Mouse (Mus musculus) neural tube, embryonic 14.5 days (tissue): Measurements from ENCODE around the gene Ptms. TPM values are rescaled to one million over a fixed set of nuclear protein-coding genes. Genes with fewer than 3 reads are reported as not detected.

Experiments used
- ATAC-seq: fragments of 200-750 bp; cut with Nextera tagmentation; 2 replicates; pipeline ENCODE4 v1.8.0; 2017; ENCODE audit warnings: low read depth, mild to moderate bottlenecking, moderate TSS enrichment, moderate library complexity
- H3K27ac ChIP-seq: fragments of 300-500 bp; sonication (generic); 2 replicates; pipeline ENCODE4 v1.5.1; 2014; ENCODE audit warnings: low read depth, mild to moderate bottlenecking, control low read depth, low read length, moderate library complexity, mixed read lengths
- H3K27me3 ChIP-seq: fragments of 300-500 bp; sonication (generic); 2 replicates; pipeline ENCODE4 v1.6.1; 2014; ENCODE audit warnings: low read length; ENCODE audit not compliant: control insufficient read depth, insufficient read depth
- H3K36me3 ChIP-seq: fragments of 300-500 bp; sonication (generic); 2 replicates; pipeline ENCODE4 v1.6.1; 2014; ENCODE audit warnings: low read length, mixed read lengths; ENCODE audit not compliant: control insufficient read depth, insufficient read depth
- H3K4me1 ChIP-seq: fragments of 300-500 bp; sonication (generic); 2 replicates; pipeline ENCODE4 v1.6.1; 2014; ENCODE audit warnings: low read length; ENCODE audit not compliant: control insufficient read depth, insufficient read depth
- H3K4me2 ChIP-seq: fragments of 300-500 bp; sonication (generic); 2 replicates; pipeline ENCODE4 v1.6.1; 2014; ENCODE audit warnings: mild to moderate bottlenecking, low read depth, low read length, control low read depth
- H3K4me3 ChIP-seq: fragments of 300-500 bp; sonication (generic); 2 replicates; pipeline ENCODE4 v1.5.1; 2014; ENCODE audit warnings: low read depth, low read length, control low read depth, mixed read lengths
- H3K9ac ChIP-seq: fragments of 300-500 bp; sonication (generic); replicated peaks from 2 replicates; pipeline ENCODE4 v1.6.1; 2014; ENCODE audit warnings: low read depth, mild to moderate bottlenecking, control low read depth, low read length, mixed read lengths
- H3K9me3 ChIP-seq: fragments of 300-500 bp; sonication (generic); 2 replicates; pipeline ENCODE4 v1.6.1; 2016; ENCODE audit warnings: low read length; ENCODE audit not compliant: control insufficient read depth
- WGBS: fragments of 180-500 bp; shearing (Covaris S2); extraction: QIAGEN DNeasy Blood & Tissue Kit; methylation state at CpG from one replicate; pipeline ENCODE4 v1.1.7; 2014; 5-methylcytosine and 5-hydroxymethylcytosine counted together
- polyA plus RNA-seq: library from polyadenylated mRNA; unstranded; fragments of >200 nt; fragmentation: Nextera tagmentation; extraction: Ambion mirVana; gene quantifications from 2 replicates; pipeline ENCODE4 v1.2.1, GENCODE M21; 2014

Ptms gene
- polyA plus RNA-seq, 1 experiment from 2014 or later: 664 TPM

DNA sequence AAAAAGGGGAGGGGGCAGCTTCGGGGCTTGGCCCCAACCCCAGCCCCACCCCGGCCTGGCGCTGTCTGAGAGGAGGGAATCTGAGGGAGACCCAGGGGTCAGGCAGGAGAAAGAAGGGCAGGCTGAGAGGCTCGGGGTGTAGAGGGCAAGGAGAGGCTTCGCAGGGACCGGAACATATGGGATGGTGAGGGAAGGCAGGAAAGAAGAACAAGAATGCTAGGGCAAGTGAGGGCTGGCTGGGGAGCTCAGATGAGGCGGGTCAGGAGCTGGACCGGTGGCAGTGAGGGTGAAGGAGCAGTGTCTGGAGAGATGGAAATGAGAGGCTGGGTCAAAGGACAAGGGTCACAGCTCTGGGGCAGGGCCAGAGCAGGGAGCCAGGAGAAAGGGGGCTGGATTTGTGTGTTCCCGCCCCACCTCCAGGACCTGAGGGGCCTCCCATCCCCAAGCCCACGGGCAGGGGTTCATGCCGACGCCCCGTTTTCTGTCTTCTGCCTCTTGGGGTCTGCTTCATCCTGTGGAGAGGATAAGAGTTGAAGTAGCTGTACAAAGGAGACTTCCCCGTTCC, 6.1 kb downstream of the Ptms start:
- WGBS: 73% methylated on average over 14 of the region's 14 CpGs
- no peak overlapping the region for H3K4me3 ChIP-seq
- no peaks in the 10 kb centered on the region for H3K27me3 ChIP-seq
- no peak for ATAC-seq
- H3K4me2 ChIP-seq: no peak overlapping the region
- no peak overlapping the region for H3K9ac ChIP-seq
- H3K4me1 ChIP-seq: peaks cover 28% of the 10 kb centered on the region
- no peaks in the 10 kb centered on the region for H3K9me3 ChIP-seq
- peaks cover 21% of the 10 kb centered on the region for H3K36me3 ChIP-seq
- H3K27ac ChIP-seq: no peak overlapping the region

DNA sequence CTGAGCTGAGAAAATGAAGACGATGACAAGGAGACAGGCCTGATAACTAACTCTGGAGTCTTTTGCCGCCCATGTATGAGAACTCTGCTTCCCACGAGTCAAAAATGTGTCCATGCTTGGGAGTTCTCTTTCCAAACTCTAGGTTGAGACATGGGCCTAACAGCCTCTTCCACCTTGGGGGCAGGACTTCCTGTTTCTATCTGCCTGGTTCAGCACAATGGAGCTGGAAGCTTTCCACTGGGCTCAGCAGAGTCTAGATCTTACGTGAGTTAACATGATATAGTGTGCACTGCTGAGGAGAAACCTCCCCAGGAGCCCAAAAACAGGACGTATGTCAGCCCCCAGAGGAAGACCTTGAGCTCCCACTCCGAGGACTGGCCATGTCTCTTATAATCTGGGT, 6.7 kb downstream of the Ptms start:
- Histone ChIP-seq H3K9ac (no peak overlapping the region), H3K9me3 (no peaks in the 10 kb centered on the region), H3K4me2 (no peak overlapping the region), H3K4me1 (peaks cover 26% of the 10 kb centered on the region), H3K36me3 (peaks cover 21% of the 10 kb centered on the region), H3K27ac (peak overlapping the region; percentile 12; the same call in 1 of the 2 replicates), H3K4me3 (no peak overlapping the region), H3K27me3 (no peaks in the 10 kb centered on the region)
- ATAC-seq: no peak
- WGBS: 69% methylated on average over 6 of the region's 6 CpGs

- Histone ChIP-seq H3K4me2 (no peak within 1 kb of the TSS), H3K9me3 (no peaks in the 10 kb centered on the region), H3K27me3 (no peaks in the 10 kb centered on the region), H3K27ac (0 out of 2 replicates have a peak within 1 kb of the TSS, but pooled peaks have one; percentile 28), H3K4me1 (peaks cover 25% of the 10 kb centered on the region), H3K4me3 (no peak within 1 kb of the TSS), H3K9ac (no peak within 1 kb of the TSS), H3K36me3 (peaks cover 21% of the 10 kb centered on the region)
- ATAC-seq: no peak
- 29% methylated on average over 7 of the region's 13 CpGs for WGBS
These were observed 8.2 kb downstream of the Ptms start, which contains the start of gene Lag3 for GRCm38 (mm10) chr6:124911533-124912218. Lag3 (minus strand) TSS chr6:124911705.

DNA sequence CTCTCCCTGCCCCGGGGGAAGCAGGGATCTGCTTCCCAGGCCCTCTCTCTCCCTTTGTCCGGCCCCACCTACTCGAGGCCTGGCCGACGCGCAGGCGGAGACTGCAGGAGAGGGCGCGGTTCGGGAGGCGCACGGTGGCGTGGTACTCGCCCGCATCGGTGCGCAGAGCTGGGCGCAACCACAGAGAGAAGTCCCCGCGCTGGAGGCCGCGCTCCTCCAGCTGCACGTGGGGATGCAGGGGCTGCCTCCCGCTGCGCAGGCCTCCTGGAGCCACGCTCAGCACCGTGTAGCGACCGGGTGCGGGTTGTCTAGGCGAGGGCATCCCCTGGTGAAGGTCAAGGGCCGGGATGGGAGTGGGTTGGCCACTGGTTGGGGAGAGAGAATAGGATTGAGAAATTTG, 9.9 kb downstream of the Ptms start:
- Histone ChIP-seq H3K4me3 (no peak overlapping the region), H3K9me3 (no peaks in the 10 kb centered on the region), H3K27ac (no peak overlapping the region), H3K4me1 (peaks cover 21% of the 10 kb centered on the region), H3K36me3 (peaks cover 21% of the 10 kb centered on the region), H3K9ac (peak overlapping the region; percentile 28; the same call in 1 of the 2 replicates), H3K4me2 (peak overlapping the region; percentile 27; the same call in 1 of the 2 replicates), H3K27me3 (no peaks in the 10 kb centered on the region)
- ATAC-seq: peak; percentile 9; the same call in 1 of the 2 replicates
- WGBS: under 1% methylated on average over 32 of the region's 32 CpGs

- Histone ChIP-seq H3K9me3 (no peaks in the 10 kb centered on the region), H3K4me2 (no peak overlapping the region), H3K27me3 (no peaks in the 10 kb centered on the region), H3K9ac (no peak overlapping the region), H3K4me3 (no peak overlapping the region), H3K27ac (no peak overlapping the region), H3K4me1 (peaks cover 23% of the 10 kb centered on the region; the same call in 1 of the 2 replicates), H3K36me3 (peaks cover under 1% of the 10 kb centered on the region; the same call in 1 of the 2 replicates)
- ATAC-seq: no peak
- 81% methylated on average over 1 of the region's 1 CpGs for WGBS
These were observed 12.1 kb downstream of the Ptms start for GRCm38 (mm10) chr6:124907767-124908166.

DNA sequence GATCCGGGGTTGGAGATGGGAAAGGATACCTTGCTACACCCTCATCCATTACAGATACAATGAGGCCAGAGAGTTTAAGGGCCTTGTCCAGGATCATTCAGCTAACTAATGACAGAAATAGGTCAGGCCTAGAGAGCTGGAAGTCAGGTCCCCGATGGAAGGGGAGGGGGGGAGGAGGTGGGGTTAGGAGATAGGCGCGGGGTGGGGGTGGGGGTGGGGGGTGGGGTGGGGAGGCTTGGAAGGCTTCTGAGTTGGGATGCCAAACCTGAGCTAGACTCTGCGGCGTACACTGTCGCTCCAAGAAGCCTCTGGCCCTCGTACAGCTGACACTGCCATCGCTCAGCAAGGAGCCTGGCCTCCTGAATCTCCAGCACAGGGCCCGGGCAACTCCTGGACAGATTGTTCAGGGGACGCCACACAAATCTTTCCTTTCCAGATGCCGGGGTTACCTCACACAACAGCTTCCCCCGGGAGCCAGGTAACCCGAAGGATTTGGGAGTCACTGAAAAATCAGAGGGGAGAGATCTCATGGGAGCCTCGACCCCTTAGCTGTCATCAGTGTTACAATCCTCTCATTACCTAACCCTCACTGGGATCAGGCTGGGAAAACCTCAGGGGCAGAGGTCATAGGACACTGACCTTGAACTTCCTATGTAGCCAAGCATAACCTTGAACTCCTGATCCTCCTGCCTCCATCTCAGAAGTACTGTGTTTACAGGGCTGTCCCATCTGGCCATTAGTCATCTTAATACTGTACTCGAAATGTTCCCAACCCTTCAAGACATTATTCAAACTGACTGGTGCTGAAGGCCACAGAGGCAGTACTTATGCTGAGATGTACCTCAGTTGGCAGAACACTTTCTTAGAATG, 14.7 kb downstream of the Ptms start:
- peak overlapping the region; percentile 68 for H3K9ac ChIP-seq
- WGBS: 35% methylated on average over 16 of the region's 16 CpGs
- H3K9me3 ChIP-seq: no peaks in the 10 kb centered on the region
- H3K4me2 ChIP-seq: peak overlapping the region; percentile 77
- peak overlapping the region; percentile 100 for H3K27ac ChIP-seq
- H3K27me3 ChIP-seq: no peaks in the 10 kb centered on the region
- H3K36me3 ChIP-seq: no peaks in the 10 kb centered on the region
- H3K4me1 ChIP-seq: peaks cover 20% of the 10 kb centered on the region; the same call in 1 of the 2 replicates
- no peak overlapping the region for H3K4me3 ChIP-seq
- ATAC-seq: no peak

- peak; percentile 76 for ATAC-seq
- Histone ChIP-seq H3K36me3 (no peaks in the 10 kb centered on the region), H3K9ac (peak overlapping the region; percentile 68)
These were observed 15.5 kb downstream of the Ptms start for GRCm38 (mm10) chr6:124904161-124904981.

DNA sequence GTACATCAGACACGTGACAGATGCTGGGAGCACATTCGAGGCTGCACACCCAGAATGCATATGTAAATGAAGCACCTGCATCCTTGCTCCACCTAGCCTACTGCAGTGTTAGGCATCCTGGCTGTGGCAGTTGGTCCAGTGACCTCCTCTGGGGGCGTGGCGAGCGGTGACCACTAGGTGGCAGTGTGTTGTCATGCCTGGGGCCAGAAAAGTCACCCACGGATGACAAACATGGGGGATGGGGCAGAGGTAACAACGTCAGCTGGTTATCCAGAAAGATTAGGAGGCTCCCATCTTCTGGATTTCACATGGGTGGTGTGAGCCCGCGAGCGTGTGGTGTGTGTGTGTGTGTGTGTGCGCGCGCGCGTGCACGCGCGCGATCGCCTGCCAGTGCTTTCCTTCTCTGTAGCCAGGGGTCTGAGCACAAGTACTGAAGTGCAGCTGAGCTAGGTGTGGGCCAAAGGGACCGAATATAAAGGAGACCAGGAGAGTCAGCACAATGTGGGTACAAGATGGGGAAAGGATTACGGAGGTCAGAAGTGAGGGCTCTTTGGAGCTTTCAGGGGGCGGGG, 16.2 kb downstream of the Ptms start:
- Histone ChIP-seq H3K36me3 (no peaks in the 10 kb centered on the region), H3K4me1 (peaks cover 14% of the 10 kb centered on the region; the same call in 1 of the 2 replicates), H3K9ac (peak overlapping the region; percentile 68), H3K4me2 (peak overlapping the region; percentile 77), H3K27me3 (no peaks in the 10 kb centered on the region), H3K9me3 (no peaks in the 10 kb centered on the region), H3K27ac (peak overlapping the region; percentile 100), H3K4me3 (peak overlapping the region; percentile 35)
- peak; percentile 88 for ATAC-seq
- WGBS: under 1% methylated on average over 23 of the region's 23 CpGs

More at GRCm38 (mm10) chr6:124904161-124904981, 15.5 kb downstream of the Ptms start:
- H3K4me1 ChIP-seq: peaks cover 14% of the 10 kb centered on the region; the same call in 1 of the 2 replicates
- H3K4me2 ChIP-seq: peak overlapping the region; percentile 77
- 7% methylated on average over 24 of the region's 24 CpGs for WGBS
- no peaks in the 10 kb centered on the region for H3K9me3 ChIP-seq
- no peaks in the 10 kb centered on the region for H3K27me3 ChIP-seq
- H3K4me3 ChIP-seq: peak overlapping the region; percentile 35
- H3K27ac ChIP-seq: peak overlapping the region; percentile 100
